Mouse (Mus musculus): ENCODE results near the gene Supt6.

- TF ChIP-seq EP300 (IDR thresholded peaks at IDR 0.05; ENCODE audit: low read length) = peak; percentile 44; the same call in 1 of the 2 replicates
- TF ChIP-seq BHLHE40 (IDR thresholded peaks at IDR 0.05; ENCODE audit: low read depth, low read length) = peak; percentile 61
- peak; percentile 74 for TF ChIP-seq ETS1 (conservative IDR thresholded peaks at IDR 0.05; ENCODE audit: low read depth, low read length)
- no peak for TF ChIP-seq CTCF (conservative IDR thresholded peaks at IDR 0.05 in 1 of 2, IDR thresholded peaks at IDR 0.05 in 1 of 2; ENCODE audit: low read depth in 2 of 2, low read length in 2 of 2)
- no peak for TF ChIP-seq GABPA (IDR thresholded peaks at IDR 0.05; ENCODE audit: insufficient replicate concordance, low read depth, low read length)
Observed at GRCm38 (mm10) chr11:78163681-78164603, 81.8 kb downstream of the Supt6 start.

Measured in CH12.LX (cell line).